Mouse (Mus musculus) megakaryocyte-erythroid progenitor cell, adult 5-6 weeks (primary cell): ENCODE results near the gene Gdpd5. TPM values are rescaled to one million over a fixed set of nuclear protein-coding genes. Genes with fewer than 3 reads are reported as not detected.
A peak's percentile ranks its signal among the peaks of the same experiment; 100 is the strongest.

Experiments
- ATAC-seq: replicated peaks from 2 replicates; pipeline ENCODE4 v1.8.0; 2016; ENCODE audit warnings: mild to moderate bottlenecking, inconsistent platforms; ENCODE audit not compliant: severe bottlenecking, poor library complexity, low FRiP score, low TSS enrichment
- total RNA-seq, 2 experiments: library from RNA; stranded (forward) in 1 of 2; stranded (reverse) in 1 of 2; fragments of 200-1000, 215-1000 nt in 1 of 2; fragments of >200 nt in 1 of 2; fragmentation: Nextera tagmentation in 1 of 2; gene quantifications; 2 replicates each; pipeline ENCODE4 v1.2.3; 2014 to 2017

The Gdpd5 gene
- total RNA-seq, 2 experiments from 2014 or later, result 0.14 TPM; not detected in 1

- ATAC-seq, result no peak
Measured at GRCm38 (mm10) chr7:99432248-99432647, 51.0 kb downstream of the Gdpd5 start.

GRCm38 (mm10) chr7:99432863-99433262 is 51.6 kb downstream of the Gdpd5 start:
- ATAC-seq, result no peak

- peak; percentile 62 for ATAC-seq
Measured at GRCm38 (mm10) chr7:99434672-99435250, 53.5 kb downstream of the Gdpd5 start.

- no peak for ATAC-seq
Measured at GRCm38 (mm10) chr7:99436530-99436929, 55.3 kb downstream of the Gdpd5 start.

GRCm38 (mm10) chr7:99438881-99439280 is 57.7 kb downstream of the Gdpd5 start:
- no peak for ATAC-seq

- no peak for ATAC-seq
Measured at GRCm38 (mm10) chr7:99441534-99442072, 60.4 kb downstream of the Gdpd5 start.

GRCm38 (mm10) chr7:99443164-99443563 is 62.0 kb downstream of the Gdpd5 start:
- no peak for ATAC-seq

GRCm38 (mm10) chr7:99444012-99444411 is 62.8 kb downstream of the Gdpd5 start:
- ATAC-seq, result no peak

- no peak for ATAC-seq
Measured at GRCm38 (mm10) chr7:99445833-99446232, 64.6 kb downstream of the Gdpd5 start.

- ATAC-seq, result no peak
Measured at GRCm38 (mm10) chr7:99447323-99447722, 66.1 kb downstream of the Gdpd5 start.

GRCm38 (mm10) chr7:99448619-99449018 is 67.4 kb downstream of the Gdpd5 start:
- ATAC-seq, result no peak

GRCm38 (mm10) chr7:99449063-99449462 is 67.8 kb downstream of the Gdpd5 start:
- no peak for ATAC-seq

GRCm38 (mm10) chr7:99449751-99450150 is 68.5 kb downstream of the Gdpd5 start:
- ATAC-seq, result no peak

- peak; percentile 48 for ATAC-seq
Measured at GRCm38 (mm10) chr7:99450703-99451102, 69.5 kb downstream of the Gdpd5 start.

GRCm38 (mm10) chr7:99452859-99453258 is 71.6 kb downstream of the Gdpd5 start:
- no peak for ATAC-seq

GRCm38 (mm10) chr7:99454044-99454443 is 72.8 kb downstream of the Gdpd5 start:
- no peak for ATAC-seq

- ATAC-seq, result no peak
Measured at GRCm38 (mm10) chr7:99458849-99459248, 77.6 kb downstream of the Gdpd5 start.

GRCm38 (mm10) chr7:99459888-99460652 is 78.9 kb downstream of the Gdpd5 start:
- ATAC-seq, result no peak

- no peak for ATAC-seq
Measured at GRCm38 (mm10) chr7:99463120-99463519, 81.9 kb downstream of the Gdpd5 start.

GRCm38 (mm10) chr7:99465811-99466210 is 84.6 kb downstream of the Gdpd5 start, which contains the start of gene Klhl35:
Klhl35 (plus strand) TSS chr7:99466004.
- ATAC-seq, result no peak

GRCm38 (mm10) chr7:99467916-99468282 is 86.7 kb downstream of the Gdpd5 start:
- ATAC-seq, result no peak
